ENCODE assay signal across 26 mouse cellular contexts in the genomic region with DNA sequence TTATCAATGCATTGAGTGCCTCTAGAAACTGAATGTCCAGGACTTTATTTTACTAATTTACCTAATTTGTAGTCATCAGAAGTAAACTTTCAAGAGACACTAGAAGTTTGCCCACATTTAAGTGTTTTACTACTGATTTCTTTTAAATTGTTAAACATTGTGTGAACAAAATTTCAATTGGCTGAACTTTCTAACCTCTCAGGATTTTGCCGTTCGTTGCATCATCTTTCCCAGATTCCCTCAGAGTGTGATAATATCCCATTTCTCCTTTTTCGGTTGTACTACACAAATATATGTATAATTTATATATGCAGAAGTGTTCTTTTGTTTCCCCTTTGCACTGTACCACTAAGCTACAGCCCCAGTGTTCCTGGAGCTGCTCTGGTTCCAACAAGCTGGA. TPM values are rescaled to one million over a fixed set of nuclear protein-coding genes. Genes with fewer than 3 reads are reported as not detected.
DNase-seq lines count a peak whose midpoint lies in the region; ATAC-seq and TF ChIP-seq lines count a peak whose summit lies in the region.
"Had no signal": no experiment of that assay in that cellular context is flagged by ENCODE, and none has a peak within 500 bp of the region (broad histone marks: within the 10 kb centered on the region; RNA-seq: fewer than 3 reads in every experiment).

No protein-coding gene starts in this region.

- H3K4me3 ChIP-seq in hindbrain, embryonic 10.5 days, result 0 out of 2 replicates have a peak overlapping the region, but pooled peaks have one; percentile 11
- no peak overlapping the region for H3K4me3 ChIP-seq in hindbrain, embryonic 14.5 days (replicated peaks; ENCODE audit: low read length)
- H3K4me3 ChIP-seq in midbrain, embryonic 11.5 days (ENCODE audit: low read depth, low read length), result no peak overlapping the region
- H3K4me3 ChIP-seq in midbrain, embryonic 10.5 days, result no peak overlapping the region
- no peak overlapping the region for H3K4me3 ChIP-seq in ES-Bruce4 (ENCODE audit: low read depth, low read length)
- no peak overlapping the region for H3K4me3 ChIP-seq in embryonic fibroblast, embryonic 13.5 days (ENCODE audit: insufficient read depth, low read length)
- H3K4me3 ChIP-seq: embryonic facial prominence, embryonic 10.5 days; embryonic facial prominence, embryonic 15.5 days; limb, embryonic 10.5 days; limb, embryonic 15.5 days; lung, embryonic 15.5 days; midbrain, embryonic 15.5 days; neural tube, embryonic 13.5 days had no signal

- no peak for TF ChIP-seq CTCF in ES-Bruce4 (IDR thresholded peaks at IDR 0.05; ENCODE audit: low read depth, low read length)
- no peak for TF ChIP-seq CTCF in embryonic fibroblast, embryonic 13.5 days (IDR thresholded peaks at IDR 0.05; ENCODE audit: borderline replicate concordance, insufficient read depth, low read length)

- no peak for TF ChIP-seq EP300 in ES-Bruce4 (IDR thresholded peaks at IDR 0.05; ENCODE audit: insufficient read depth, low read depth, low read length)

- peaks cover 27% of the 10 kb centered on the region for H3K27me3 ChIP-seq in hindbrain, embryonic 10.5 days (ENCODE audit: insufficient read depth, poor library complexity, severe bottlenecking)
- peaks cover 10% of the 10 kb centered on the region; the same call in 1 of the 2 replicates for H3K27me3 ChIP-seq in hindbrain, embryonic 14.5 days (ENCODE audit: control insufficient read depth, insufficient read depth, low read length)
- H3K27me3 ChIP-seq in midbrain, embryonic 11.5 days (ENCODE audit: control insufficient read depth, insufficient read depth, low read length), result peaks cover 2% of the 10 kb centered on the region; the same call in 1 of the 2 replicates
- H3K27me3 ChIP-seq in midbrain, embryonic 10.5 days (ENCODE audit: low read depth, poor library complexity, severe bottlenecking), result peaks cover 68% of the 10 kb centered on the region
- no peaks in the 10 kb centered on the region for H3K27me3 ChIP-seq in ES-Bruce4 (ENCODE audit: control insufficient read depth, insufficient read depth, low read length, poor library complexity, severe bottlenecking)
- H3K27me3 ChIP-seq: embryonic facial prominence, embryonic 15.5 days; limb, embryonic 15.5 days; lung, embryonic 15.5 days; neural tube, embryonic 13.5 days had no signal

- no peaks in the 10 kb centered on the region for H3K9me3 ChIP-seq in hindbrain, embryonic 10.5 days
- H3K9me3 ChIP-seq in hindbrain, embryonic 14.5 days (ENCODE audit: control insufficient read depth, low read length), result no peaks in the 10 kb centered on the region
- H3K9me3 ChIP-seq in midbrain, embryonic 11.5 days (ENCODE audit: control insufficient read depth, low read length), result no peaks in the 10 kb centered on the region
- H3K9me3 ChIP-seq in midbrain, embryonic 10.5 days (replicated peaks), result no peaks in the 10 kb centered on the region
- H3K9me3 ChIP-seq in ES-Bruce4 (replicated peaks; ENCODE audit: control insufficient read depth, insufficient read depth, low read length, poor library complexity, severe bottlenecking), result no peaks in the 10 kb centered on the region
- H3K9me3 ChIP-seq: embryonic facial prominence, embryonic 10.5 days; embryonic facial prominence, embryonic 15.5 days; limb, embryonic 10.5 days; limb, embryonic 15.5 days; lung, embryonic 15.5 days; midbrain, embryonic 15.5 days; neural tube, embryonic 13.5 days had no signal

- no peaks in the 10 kb centered on the region for H3K36me3 ChIP-seq in hindbrain, embryonic 10.5 days
- no peaks in the 10 kb centered on the region for H3K36me3 ChIP-seq in hindbrain, embryonic 14.5 days (replicated peaks; ENCODE audit: control insufficient read depth, insufficient read depth)
- H3K36me3 ChIP-seq in midbrain, embryonic 11.5 days (ENCODE audit: control insufficient read depth, insufficient read depth, low read length), result no peaks in the 10 kb centered on the region
- no peaks in the 10 kb centered on the region for H3K36me3 ChIP-seq in midbrain, embryonic 10.5 days
- H3K36me3 ChIP-seq in ES-Bruce4 (ENCODE audit: control insufficient read depth, insufficient read depth, low read length, poor library complexity, severe bottlenecking), result peaks cover 8% of the 10 kb centered on the region
- H3K36me3 ChIP-seq: embryonic facial prominence, embryonic 10.5 days; embryonic facial prominence, embryonic 15.5 days; limb, embryonic 10.5 days; limb, embryonic 15.5 days; lung, embryonic 15.5 days; midbrain, embryonic 15.5 days; neural tube, embryonic 13.5 days had no signal

- H3K27ac ChIP-seq in hindbrain, embryonic 10.5 days, result no peak overlapping the region
- no peak overlapping the region for H3K27ac ChIP-seq in hindbrain, embryonic 14.5 days
- H3K27ac ChIP-seq in midbrain, embryonic 11.5 days (ENCODE audit: low read depth, low read length), result no peak overlapping the region
- no peak overlapping the region for H3K27ac ChIP-seq in midbrain, embryonic 10.5 days (replicated peaks)
- H3K27ac ChIP-seq in ES-Bruce4 (ENCODE audit: insufficient read depth, low read length), result peak overlapping the region; percentile 76
- H3K27ac ChIP-seq in embryonic fibroblast, embryonic 13.5 days (ENCODE audit: insufficient read depth, low read length), result peak overlapping the region; percentile 98
- H3K27ac ChIP-seq: embryonic facial prominence, embryonic 10.5 days; embryonic facial prominence, embryonic 15.5 days; limb, embryonic 10.5 days; limb, embryonic 15.5 days; liver, embryonic 14.5 days; lung, embryonic 15.5 days; midbrain, embryonic 15.5 days; neural tube, embryonic 13.5 days had no signal

- no peak overlapping the region for H3K4me2 ChIP-seq in hindbrain, embryonic 14.5 days (replicated peaks)
- H3K4me2 ChIP-seq in midbrain, embryonic 11.5 days, result no peak overlapping the region
- H3K4me2 ChIP-seq: embryonic facial prominence, embryonic 15.5 days; heart, embryonic 11.5 days; limb, embryonic 15.5 days; lung, embryonic 15.5 days; midbrain, embryonic 15.5 days; neural tube, embryonic 13.5 days had no signal

- no peak for DNase-seq in hindbrain, embryonic 10.5 days (ENCODE audit: low spot score)
- DNase-seq in hindbrain, embryonic 14.5 days (ENCODE audit: low spot score), result no peak
- no peak for DNase-seq in midbrain, embryonic 11.5 days (ENCODE audit: low spot score, missing footprints)
- no peak for DNase-seq in midbrain, embryonic 10.5 days (ENCODE audit: low spot score)
- no peak for DNase-seq in T-cell, adult 2 months (ENCODE audit: low spot score)
- no peak for DNase-seq in adrenal gland, adult 8-10 months
- DNase-seq: adrenal gland, postnatal 10 days; B cell, adult 2 months; cerebellum, adult 8-10 months; cerebellum, postnatal 25 days; gastrocnemius, postnatal 25 days; heart, adult 18-20 months; heart, postnatal 36 days; kidney, postnatal 10 days; layer of hippocampus, adult 9-11 months had no signal

- 27% methylated on average over 3 of the region's 3 CpGs for WGBS in hindbrain, embryonic 10.5 days
- 30% methylated on average over 3 of the region's 3 CpGs for WGBS in hindbrain, embryonic 14.5 days
- WGBS in midbrain, embryonic 11.5 days, result 17% methylated on average over 3 of the region's 3 CpGs
- WGBS in midbrain, embryonic 10.5 days, result 19% methylated on average over 3 of the region's 3 CpGs

- no peak for TF ChIP-seq POLR2A in ES-Bruce4 (IDR thresholded peaks at IDR 0.05; ENCODE audit: insufficient read depth, low read length)
- no peak for TF ChIP-seq POLR2A in embryonic fibroblast, embryonic 13.5 days (IDR thresholded peaks at IDR 0.05; ENCODE audit: low read depth, low read length)

- no peak for ATAC-seq in hindbrain, embryonic 14.5 days (ENCODE audit: low FRiP score)
- peak; percentile 36; the same call in 1 of the 2 replicates for ATAC-seq in midbrain, embryonic 11.5 days (ENCODE audit: low FRiP score)
- ATAC-seq: midbrain, embryonic 15.5 days had no signal

- H3K9ac ChIP-seq in hindbrain, embryonic 14.5 days, result no peak overlapping the region
- no peak overlapping the region for H3K9ac ChIP-seq in midbrain, embryonic 11.5 days (ENCODE audit: low read length)
- H3K9ac ChIP-seq in ES-Bruce4 (ENCODE audit: low read depth, poor library complexity, severe bottlenecking), result 0 out of 2 replicates have a peak overlapping the region, but pooled peaks have one; percentile 2
- H3K9ac ChIP-seq: embryonic facial prominence, embryonic 15.5 days; limb, embryonic 15.5 days; liver, embryonic 14.5 days; lung, embryonic 15.5 days; midbrain, embryonic 15.5 days; neural tube, embryonic 13.5 days had no signal

- H3K4me1 ChIP-seq in hindbrain, embryonic 10.5 days (replicated peaks), result peaks cover 30% of the 10 kb centered on the region
- peaks cover 14% of the 10 kb centered on the region; the same call in 1 of the 2 replicates for H3K4me1 ChIP-seq in hindbrain, embryonic 14.5 days (replicated peaks; ENCODE audit: control insufficient read depth, insufficient read depth, low read length)
- H3K4me1 ChIP-seq in midbrain, embryonic 11.5 days (ENCODE audit: control insufficient read depth, insufficient read depth, low read length), result peaks cover 8% of the 10 kb centered on the region
- H3K4me1 ChIP-seq in midbrain, embryonic 10.5 days, result peaks cover 28% of the 10 kb centered on the region
- peaks cover 3% of the 10 kb centered on the region for H3K4me1 ChIP-seq in ES-Bruce4 (ENCODE audit: control insufficient read depth, insufficient read depth, low read length)
- H3K4me1 ChIP-seq in embryonic fibroblast, embryonic 13.5 days (ENCODE audit: control insufficient read depth, insufficient read depth, low read length), result peaks cover 4% of the 10 kb centered on the region; the same call in 1 of the 2 replicates
- H3K4me1 ChIP-seq: embryonic facial prominence, embryonic 15.5 days; limb, embryonic 15.5 days had no signal

RNA-seq across cellular contexts. Expression of a gene that starts 7.3 kb away (rescaled TPM):
- polyA plus RNA-seq in hindbrain, embryonic 10.5 days (2016; fragmentation: Nextera tagmentation; extraction: Ambion mirVana), result 21.9 and 25.7 TPM in 2 replicates
- 14.1 and 14.8 TPM in 2 replicates for polyA plus RNA-seq in hindbrain, embryonic 14.5 days (2014; fragmentation: Nextera tagmentation; extraction: Ambion mirVana)
- polyA plus RNA-seq in midbrain, embryonic 11.5 days (2014; fragmentation: Nextera tagmentation; extraction: Ambion mirVana), result 13.2 and 16.5 TPM in 2 replicates
- polyA plus RNA-seq in midbrain, embryonic 10.5 days (2016; fragmentation: Nextera tagmentation; extraction: Ambion mirVana), result 14.8 and 15.3 TPM in 2 replicates
- polyA plus RNA-seq in ES-Bruce4 (2011; ENCODE audit: insufficient read depth, insufficient read length, low read depth, missing spikeins), result 89.5 and 90.3 TPM in 2 replicates
- 59.5 and 69.2 TPM in 2 replicates for polyA plus RNA-seq in embryonic fibroblast, embryonic 13.5 days (2011; ENCODE audit: insufficient read length, low read depth, missing spikeins)
- 10 to 100 TPM; 16.4 to 36.1 (median 22.2) TPM for total RNA-seq in adrenal gland, adult 8-10 months (2022)

Comparison
In these comparisons a context has a peak if more than half of its experiments do, and no peak if none do; other contexts are left out.
1. H3K27ac ChIP-seq: peak in ES-Bruce4 (single experiment) and embryonic fibroblast, embryonic 13.5 days (single experiment); none in hindbrain, embryonic 10.5 days (single experiment), hindbrain, embryonic 14.5 days (single experiment), midbrain, embryonic 11.5 days (single experiment) and midbrain, embryonic 10.5 days (single experiment).